Mouse (Mus musculus) forebrain, postnatal 0 days (tissue): ENCODE measurements around the gene Stmn1. TPM values are rescaled to one million over a fixed set of nuclear protein-coding genes. Genes with fewer than 3 reads are reported as not detected.

Experiments used
- ATAC-seq: fragments of 200-750 bp; cut with Nextera tagmentation; 2 replicates; pipeline ENCODE4 v1.8.0; 2017; ENCODE audit warnings: mild to moderate bottlenecking, moderate library complexity
- DNase-seq: peaks from one replicate; pipeline ENCODE4 v3.0.0-alpha.2; 2015
- H3K27ac ChIP-seq: fragments of 300-500 bp; sonication (generic); 2 replicates; pipeline ENCODE4 v1.5.1; 2014; ENCODE audit warnings: low read depth, mild to moderate bottlenecking, antibody characterized with exemption, low read length, moderate library complexity, mixed read lengths
- H3K27me3 ChIP-seq: fragments of 300-500 bp; sonication (generic); 2 replicates; pipeline ENCODE4 v1.6.1; 2014; ENCODE audit warnings: mild to moderate bottlenecking, low read length, mixed read lengths; ENCODE audit not compliant: insufficient read depth
- H3K36me3 ChIP-seq: fragments of 300-500 bp; sonication (generic); 2 replicates; pipeline ENCODE4 v1.6.1; 2014; ENCODE audit warnings: mild to moderate bottlenecking, moderate library complexity; ENCODE audit not compliant: insufficient read depth
- H3K4me1 ChIP-seq: fragments of 300-500 bp; sonication (generic); 2 replicates; pipeline ENCODE4 v1.6.1; 2014; ENCODE audit warnings: antibody characterized with exemption; ENCODE audit not compliant: insufficient read depth
- H3K4me2 ChIP-seq: fragments of 300-500 bp; sonication (generic); 2 replicates; pipeline ENCODE4 v1.6.1; 2014; ENCODE audit warnings: low read depth, mild to moderate bottlenecking, moderate library complexity
- H3K4me3 ChIP-seq: fragments of 300-500 bp; sonication (generic); 2 replicates; pipeline ENCODE4 v1.5.1; 2014; ENCODE audit warnings: low read depth, low read length, mixed read lengths
- H3K9ac ChIP-seq: fragments of 300-500 bp; sonication (generic); 2 replicates; pipeline ENCODE4 v1.6.1; 2014; ENCODE audit warnings: mild to moderate bottlenecking
- H3K9me3 ChIP-seq: fragments of 300-500 bp; sonication (generic); 2 replicates; pipeline ENCODE4 v1.6.1; 2016; ENCODE audit warnings: low read length
- CTCF ChIP-seq: sonication (generic); IDR thresholded peaks from 2 replicates; pipeline ENCODE4 v1.5.1; 2016; ENCODE audit warnings: antibody characterized with exemption, control low read depth, low read depth
- WGBS: fragments of 180-500 bp; shearing (Covaris S2); extraction: QIAGEN DNeasy Blood & Tissue Kit; methylation state at CpG from one replicate; pipeline ENCODE4 v1.1.7; 2014; 5-methylcytosine and 5-hydroxymethylcytosine counted together
- polyA plus RNA-seq: library from polyadenylated mRNA; unstranded; fragments of >200 nt; fragmentation: Nextera tagmentation; extraction: Ambion mirVana; gene quantifications from 2 replicates; pipeline ENCODE4 v1.2.1, GENCODE M21; 2015
- total RNA-seq: library from RNA; depleted of rRNA; stranded (reverse); fragments of >200 nt; gene quantifications from 2 replicates; pipeline ENCODE4 v1.2.3, GENCODE M21; 2014

The Stmn1 gene
- total and polyA plus RNA-seq, 2 experiments from 2014 or later, result 2,537 to 7,274 TPM

DNA sequence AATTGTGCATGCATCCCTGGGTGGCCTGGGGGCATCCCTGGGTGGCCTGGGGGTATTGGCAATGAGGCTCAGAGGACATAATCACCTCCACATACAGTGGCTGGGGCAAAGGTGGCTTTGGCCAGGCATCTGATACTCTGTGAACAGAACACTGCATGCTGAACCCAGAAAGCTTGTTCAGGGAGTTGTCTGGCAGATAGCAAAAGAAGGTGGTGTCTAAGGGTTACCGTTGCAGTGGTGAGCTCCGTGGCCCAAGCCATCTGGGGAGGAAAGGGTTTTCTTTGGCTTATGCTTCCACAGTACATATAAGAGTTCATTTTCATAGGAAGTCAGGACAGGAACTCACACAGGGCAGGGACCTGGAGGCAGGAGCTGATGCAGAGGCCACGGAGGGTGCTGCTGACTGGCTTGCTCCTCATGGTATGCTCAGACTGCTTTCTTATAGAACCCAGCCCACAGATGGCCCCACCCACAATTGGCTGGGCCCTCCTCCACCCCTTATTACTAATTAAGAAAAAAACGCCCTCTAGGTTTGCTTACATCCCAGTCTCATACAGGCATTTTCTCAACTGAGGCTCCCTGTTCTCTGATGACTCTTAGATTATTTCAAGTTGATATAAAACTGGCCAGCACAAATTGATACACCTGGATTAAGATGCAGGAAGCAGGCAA is 35.7 kb downstream of the Stmn1 start:
- TF ChIP-seq CTCF, result no peak
- Histone ChIP-seq H3K27ac (no peak overlapping the region), H3K4me3 (no peak overlapping the region), H3K9me3 (no peaks in the 10 kb centered on the region), H3K4me1 (no peaks in the 10 kb centered on the region), H3K4me2 (no peak overlapping the region), H3K27me3 (no peaks in the 10 kb centered on the region), H3K9ac (no peak overlapping the region), H3K36me3 (peaks cover 19% of the 10 kb centered on the region)
- 80% methylated on average over 4 of the region's 4 CpGs for WGBS
- DNase-seq, result no peak
- no peak for ATAC-seq

DNA sequence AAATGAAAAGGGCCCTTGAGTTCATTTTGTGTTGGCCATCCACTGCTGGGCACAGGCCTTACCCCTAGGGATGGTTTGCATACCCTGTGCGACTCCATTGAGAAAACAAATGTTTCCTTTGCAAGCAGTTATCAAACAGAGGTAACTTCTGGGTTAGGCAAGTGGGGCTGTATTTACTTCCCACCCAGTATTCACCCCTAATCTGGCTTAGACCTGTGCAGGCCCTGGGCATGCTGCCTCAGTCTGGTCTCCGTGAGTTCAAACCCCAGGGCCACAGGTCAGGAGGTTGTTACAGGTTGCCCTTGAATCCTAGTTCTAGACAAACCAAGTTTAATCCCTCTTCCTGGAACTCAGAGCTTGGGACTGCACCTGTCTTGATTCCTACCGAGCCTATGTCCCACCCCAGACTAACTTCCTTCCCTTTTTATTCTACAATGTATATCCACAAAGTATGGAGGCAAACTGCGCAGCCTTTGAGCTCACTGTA is 37.2 kb downstream of the Stmn1 start:
- Histone ChIP-seq H3K9me3 (no peaks in the 10 kb centered on the region), H3K4me2 (no peak overlapping the region), H3K27ac (no peak overlapping the region), H3K36me3 (peaks cover 19% of the 10 kb centered on the region), H3K27me3 (no peaks in the 10 kb centered on the region), H3K4me3 (no peak overlapping the region), H3K9ac (no peak overlapping the region), H3K4me1 (no peaks in the 10 kb centered on the region)
- no peak for TF ChIP-seq CTCF
- WGBS, result 90% methylated on average over 4 of the region's 4 CpGs
- ATAC-seq (no peak), DNase-seq (no peak)

DNA sequence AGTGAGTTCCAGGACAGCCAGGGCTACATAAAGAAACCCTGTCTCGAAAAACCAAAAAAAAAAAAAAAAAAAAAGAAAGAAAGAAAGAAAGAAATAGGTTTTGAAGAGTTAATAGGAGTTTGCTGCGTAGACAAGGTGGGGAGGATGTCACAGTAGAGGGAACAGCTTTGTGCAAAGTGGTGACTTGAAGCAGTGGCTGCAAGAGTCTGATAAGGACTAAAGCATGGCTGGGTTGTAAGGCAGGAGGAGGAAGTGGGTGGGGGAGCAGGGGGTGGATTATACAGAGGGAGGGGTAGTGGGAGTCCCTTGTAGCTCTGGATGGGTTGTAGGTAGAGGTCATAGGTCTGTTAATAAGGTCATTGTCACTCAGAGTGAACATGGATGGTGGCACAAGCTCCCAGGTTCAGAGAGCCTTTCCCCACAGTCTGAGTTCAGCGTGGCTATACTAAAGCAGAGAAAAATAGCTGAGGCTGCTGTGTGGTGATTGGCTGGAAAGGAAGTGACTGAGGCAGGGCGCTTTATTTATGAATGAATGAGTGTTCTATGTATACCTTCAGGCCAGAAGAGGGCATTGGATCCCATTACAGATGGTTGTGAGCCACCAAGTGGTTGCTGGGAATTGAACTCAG is 38.0 kb downstream of the Stmn1 start:
- DNase-seq (no peak), ATAC-seq (no peak)
- TF ChIP-seq CTCF, result no peak
- no peak overlapping the region for H3K4me3 ChIP-seq
- H3K4me2 ChIP-seq, result no peak overlapping the region
- no peak overlapping the region for H3K9ac ChIP-seq
- H3K36me3 ChIP-seq, result peaks cover 19% of the 10 kb centered on the region
- no peaks in the 10 kb centered on the region for H3K4me1 ChIP-seq
- 79% methylated on average over 3 of the region's 4 CpGs for WGBS
- no peak overlapping the region for H3K27ac ChIP-seq
- H3K27me3 ChIP-seq, result no peaks in the 10 kb centered on the region
- H3K9me3 ChIP-seq, result no peaks in the 10 kb centered on the region

DNA sequence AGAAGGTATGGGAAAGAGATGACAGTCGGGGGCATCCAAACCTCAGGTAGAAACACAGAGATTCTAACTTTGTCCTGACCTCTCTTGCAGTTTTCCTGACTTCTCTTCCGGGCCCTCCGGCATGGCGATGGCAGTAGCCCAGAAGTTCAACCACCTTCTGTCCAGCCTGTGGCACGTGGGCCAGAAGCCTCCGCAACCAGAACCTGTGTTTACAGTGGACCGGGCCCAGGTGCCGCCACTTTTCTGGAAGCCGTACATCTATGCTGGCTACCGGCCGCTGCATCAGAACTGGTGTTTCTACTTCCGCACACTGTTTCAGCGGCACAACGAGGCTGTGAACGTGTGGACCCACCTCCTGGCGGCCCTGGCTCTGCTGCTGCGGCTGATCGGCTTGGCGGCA is 38.6 kb downstream of the Stmn1 start:
- DNase-seq (no peak), ATAC-seq (no peak)
- 89% methylated on average over 19 of the region's 19 CpGs for whole genome bisulfite sequencing
- no peaks in the 10 kb centered on the region for H3K4me1 ChIP-seq
- no peak for TF ChIP-seq CTCF
- no peak overlapping the region for H3K4me3 ChIP-seq
- no peak overlapping the region for H3K27ac ChIP-seq
- H3K9ac ChIP-seq, result no peak overlapping the region
- H3K27me3 ChIP-seq, result no peaks in the 10 kb centered on the region
- H3K4me2 ChIP-seq, result no peak overlapping the region
- peaks cover 19% of the 10 kb centered on the region for H3K36me3 ChIP-seq
- no peaks in the 10 kb centered on the region for H3K9me3 ChIP-seq

DNA sequence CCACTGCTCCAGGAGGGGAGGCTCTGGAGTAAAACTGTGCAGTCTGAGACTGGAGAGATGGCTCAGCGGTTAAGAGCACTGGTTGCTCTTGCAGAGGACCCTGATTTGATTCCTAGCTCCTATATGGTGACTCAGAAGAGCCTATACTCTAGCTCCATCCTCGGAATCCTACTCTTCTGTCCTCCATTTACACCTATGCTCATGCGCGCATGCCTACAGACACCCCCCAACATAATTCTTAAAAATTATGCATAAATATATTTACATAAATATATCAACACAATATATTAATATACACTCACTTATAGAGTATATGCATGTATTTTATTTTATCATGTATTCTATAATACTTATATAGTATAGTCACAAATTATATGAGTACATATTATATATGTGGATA is 42.3 kb downstream of the Stmn1 start:
- no peaks in the 10 kb centered on the region for H3K9me3 ChIP-seq
- ATAC-seq (peak; percentile 7), DNase-seq (no peak)
- no peak overlapping the region for H3K9ac ChIP-seq
- H3K27ac ChIP-seq, result no peak overlapping the region
- H3K27me3 ChIP-seq, result no peaks in the 10 kb centered on the region
- H3K4me2 ChIP-seq, result peak overlapping the region; percentile 89
- no peak for TF ChIP-seq CTCF
- no peaks in the 10 kb centered on the region for H3K4me1 ChIP-seq
- H3K36me3 ChIP-seq, result peaks cover 19% of the 10 kb centered on the region
- peak overlapping the region; percentile 42 for H3K4me3 ChIP-seq
- 79% methylated on average over 4 of the region's 4 CpGs for WGBS

DNA sequence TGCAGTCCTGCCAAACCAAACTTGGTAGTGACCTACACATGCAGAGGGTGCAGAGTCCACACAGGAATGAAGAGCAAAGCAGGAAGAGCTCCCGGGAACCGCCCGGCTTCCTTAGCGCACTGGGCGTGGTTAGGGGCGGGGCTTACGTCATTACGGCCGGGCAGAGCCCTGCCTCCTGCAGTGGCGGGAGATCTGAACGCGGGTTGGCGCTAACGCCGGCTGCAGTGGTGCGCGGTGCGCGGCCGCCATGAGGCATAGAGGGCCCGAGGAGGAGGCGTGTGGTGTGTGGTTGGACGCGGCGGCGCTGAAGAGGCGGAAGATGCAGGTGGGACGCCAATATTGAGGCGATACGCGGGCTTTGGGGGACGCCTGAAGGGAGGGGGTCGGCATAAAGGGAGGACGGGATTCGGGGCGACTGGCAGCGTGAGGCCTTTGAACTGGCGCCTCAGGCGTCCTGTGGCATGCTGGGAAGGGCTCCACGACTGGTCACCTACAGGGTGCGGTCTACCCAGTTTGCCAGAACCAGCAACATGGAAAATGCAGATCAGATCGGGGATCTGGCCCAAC is 42.8 kb downstream of the Stmn1 start, which contains the start of gene Aunip:
Gene Aunip, plus strand, starts transcription at position 155 of the 567 bp plus-strand sequence.
- ATAC-seq, result peak; percentile 98
- H3K9me3 ChIP-seq, result no peaks in the 10 kb centered on the region
- H3K4me2 ChIP-seq, result peak within 1 kb of the TSS; percentile 89
- no peak within 1 kb of the TSS; the same call in 1 of the 2 replicates for H3K9ac ChIP-seq
- TF ChIP-seq CTCF, result peak; percentile 24
- H3K27me3 ChIP-seq, result no peaks in the 10 kb centered on the region
- H3K27ac ChIP-seq, result no peak within 1 kb of the TSS
- H3K36me3 ChIP-seq, result peaks cover 19% of the 10 kb centered on the region
- WGBS, result 2% methylated on average over 42 of the region's 42 CpGs
- DNase-seq, result peak; percentile 95
- H3K4me3 ChIP-seq, result peak within 1 kb of the TSS; percentile 42
- H3K4me1 ChIP-seq, result no peaks in the 10 kb centered on the region

DNA sequence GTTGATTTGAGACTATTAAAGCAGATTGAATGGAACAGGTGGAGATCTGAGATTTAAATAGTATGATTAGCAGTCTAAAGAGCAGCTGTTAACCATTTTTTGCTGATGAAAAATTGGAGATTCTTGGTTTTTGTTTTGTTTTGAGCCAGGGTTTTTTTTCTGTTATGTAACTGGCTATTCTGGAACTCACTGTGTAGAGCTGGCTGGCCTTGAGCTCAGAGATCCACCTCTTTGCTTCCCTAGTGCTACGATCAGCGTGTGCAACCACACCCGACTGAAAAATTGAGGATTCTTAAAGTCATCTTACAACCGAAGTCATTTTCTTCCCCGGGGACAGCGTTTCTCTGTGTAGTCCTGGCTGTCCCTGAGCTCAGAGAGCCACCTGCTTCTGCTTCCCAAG is 43.6 kb downstream of the Stmn1 start:
- peaks cover 17% of the 10 kb centered on the region for H3K36me3 ChIP-seq
- DNase-seq, result no peak
- no peaks in the 10 kb centered on the region for H3K4me1 ChIP-seq
- WGBS, result 75% methylated on average over 6 of the region's 6 CpGs
- H3K27ac ChIP-seq, result no peak overlapping the region
- H3K9me3 ChIP-seq, result no peaks in the 10 kb centered on the region
- no peak for TF ChIP-seq CTCF
- H3K9ac ChIP-seq, result no peak overlapping the region
- no peak overlapping the region for H3K4me2 ChIP-seq
- H3K4me3 ChIP-seq, result no peak overlapping the region
- H3K27me3 ChIP-seq, result no peaks in the 10 kb centered on the region
- no peak for ATAC-seq
